Mouse (Mus musculus): ENCODE measurements at regions not wholly inside any gene's neighbourhood (a gene's known extent, or its start where the extent isn't known, plus 50 kb on each side); places are given as distances from the start of the nearest gene placed in this dataset.

- intact Hi-C loops (cut with DNase I) = no loop called here
- no peak for DNase-seq
Observed at GRCm38 (mm10) chr11:109088488-109089252, 55.5 kb downstream of the E030025P04Rik start.

- intact Hi-C loops (cut with DNase I) = no loop called here
Observed at GRCm38 (mm10) chr11:109081957-109082356, 62.2 kb downstream of the E030025P04Rik start.

GRCm38 (mm10) chr11:109081454-109081853 is 62.7 kb downstream of the E030025P04Rik start:
- intact Hi-C loops (cut with DNase I) = no loop called here
- DNase-seq = no peak

More at GRCm38 (mm10) chr11:109081957-109082356, 62.2 kb downstream of the E030025P04Rik start:
- DNase-seq = no peak

- intact Hi-C loops (cut with DNase I) = no loop called here
- no peak for DNase-seq
Observed at GRCm38 (mm10) chr11:109080847-109081415, 63.2 kb downstream of the E030025P04Rik start.

- DNase-seq = no peak
- intact Hi-C loops (cut with DNase I) = no loop called here
Observed at GRCm38 (mm10) chr11:109079466-109079865, 64.7 kb downstream of the E030025P04Rik start.

GRCm38 (mm10) chr11:109076587-109077417 is 67.4 kb downstream of the E030025P04Rik start:
- no peak for DNase-seq
- intact Hi-C loops (cut with DNase I) = no loop called here

GRCm38 (mm10) chr11:109071340-109071739 is 72.8 kb downstream of the E030025P04Rik start:
- intact Hi-C loops (cut with DNase I) = no loop called here
- DNase-seq = no peak

GRCm38 (mm10) chr11:109070412-109070811 is 73.8 kb downstream of the E030025P04Rik start:
- no peak for DNase-seq
- intact Hi-C loops (cut with DNase I) = no loop called here

- peak in 1 of 2 experiments; percentile 20 for DNase-seq
- intact Hi-C loops (cut with DNase I) = no loop called here
Observed at GRCm38 (mm10) chr11:109069326-109069709, 74.9 kb downstream of the E030025P04Rik start.

- DNase-seq = peak in 1 of 2 experiments; percentile 5
Observed at GRCm38 (mm10) chr11:109068371-109069325, 75.5 kb downstream of the E030025P04Rik start.

GRCm38 (mm10) chr11:109067733-109068132 is 76.4 kb downstream of the E030025P04Rik start:
- intact Hi-C loops (cut with DNase I) = no loop called here
- no peak for DNase-seq

More at GRCm38 (mm10) chr11:109068371-109069325, 75.5 kb downstream of the E030025P04Rik start:
- intact Hi-C loops (cut with DNase I) = no loop called here

GRCm38 (mm10) chr11:109061971-109062370 is 82.2 kb downstream of the E030025P04Rik start:
- intact Hi-C loops (cut with DNase I) = no loop called here
- DNase-seq = no peak

- intact Hi-C loops (cut with DNase I) = no loop called here
- DNase-seq = peak; percentile 22 to 46
Observed at GRCm38 (mm10) chr11:109060527-109060908, 83.7 kb downstream of the E030025P04Rik start.

GRCm38 (mm10) chr11:109059863-109060526 is 84.2 kb downstream of the E030025P04Rik start:
- DNase-seq = no peak

GRCm38 (mm10) chr11:109058021-109058420 is 86.1 kb downstream of the E030025P04Rik start:
- intact Hi-C loops (cut with DNase I) = no loop called here
- DNase-seq = no peak

More at GRCm38 (mm10) chr11:109059863-109060526, 84.2 kb downstream of the E030025P04Rik start:
- intact Hi-C loops (cut with DNase I) = no loop called here

- intact Hi-C loops (cut with DNase I) = no loop called here
- no peak for DNase-seq
Observed at GRCm38 (mm10) chr11:109048257-109049101, 95.7 kb downstream of the E030025P04Rik start.

- DNase-seq = no peak
- intact Hi-C loops (cut with DNase I) = no loop called here
Observed at GRCm38 (mm10) chr11:109047483-109048110, 96.6 kb downstream of the E030025P04Rik start.

- no peak for DNase-seq
- intact Hi-C loops (cut with DNase I) = no loop called here
Observed at GRCm38 (mm10) chr11:109046446-109046845, 97.7 kb downstream of the E030025P04Rik start.

All from heart, postnatal 14 days (tissue).